Mouse (Mus musculus): ENCODE results near the gene Pgap2. TPM values are rescaled to one million over a fixed set of nuclear protein-coding genes. Genes with fewer than 3 reads are reported as not detected.

The Pgap2 gene
- polyA plus RNA-seq, 1 experiment from 2014 or later: 91.8 TPM

DNA sequence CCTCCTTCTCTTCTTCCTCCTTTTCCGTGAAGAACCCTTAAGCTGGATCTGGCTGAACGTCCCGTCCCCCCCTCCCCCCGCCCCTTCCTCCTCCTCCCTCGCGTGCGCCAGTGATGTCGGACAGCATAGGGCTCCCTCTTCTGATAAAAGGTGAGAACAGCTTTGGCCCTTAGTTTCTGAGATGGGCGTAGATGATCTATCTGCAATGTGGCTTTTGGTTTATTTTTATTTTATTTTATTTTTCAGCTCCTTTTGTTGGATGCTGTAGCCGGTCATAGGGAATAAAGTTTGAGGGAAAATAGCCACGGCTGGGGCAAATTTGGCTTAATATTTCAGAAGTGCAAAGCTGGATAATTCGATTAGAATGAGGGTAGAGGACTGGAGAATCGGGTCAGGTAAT lies 12.3 kb downstream of the Pgap2 start:
- Histone ChIP-seq H3K4me1 (peaks cover 15% of the 10 kb centered on the region), H3K27me3 (no peaks in the 10 kb centered on the region), H3K4me2 (peak overlapping the region; percentile 69), H3K27ac (peak overlapping the region; percentile 90), H3K36me3 (peaks cover 1% of the 10 kb centered on the region; the same call in 1 of the 2 replicates), H3K9ac (peak overlapping the region; percentile 82; the same call in 1 of the 2 replicates), H3K4me3 (peak overlapping the region; percentile 77), H3K9me3 (no peaks in the 10 kb centered on the region)
- WGBS: under 1% methylated on average over 7 of the region's 13 CpGs
- peak; percentile 77; the same call in 1 of the 2 replicates for ATAC-seq (ENCODE audit: borderline replicate concordance, extremely low read depth, low FRiP score, low TSS enrichment)

DNA sequence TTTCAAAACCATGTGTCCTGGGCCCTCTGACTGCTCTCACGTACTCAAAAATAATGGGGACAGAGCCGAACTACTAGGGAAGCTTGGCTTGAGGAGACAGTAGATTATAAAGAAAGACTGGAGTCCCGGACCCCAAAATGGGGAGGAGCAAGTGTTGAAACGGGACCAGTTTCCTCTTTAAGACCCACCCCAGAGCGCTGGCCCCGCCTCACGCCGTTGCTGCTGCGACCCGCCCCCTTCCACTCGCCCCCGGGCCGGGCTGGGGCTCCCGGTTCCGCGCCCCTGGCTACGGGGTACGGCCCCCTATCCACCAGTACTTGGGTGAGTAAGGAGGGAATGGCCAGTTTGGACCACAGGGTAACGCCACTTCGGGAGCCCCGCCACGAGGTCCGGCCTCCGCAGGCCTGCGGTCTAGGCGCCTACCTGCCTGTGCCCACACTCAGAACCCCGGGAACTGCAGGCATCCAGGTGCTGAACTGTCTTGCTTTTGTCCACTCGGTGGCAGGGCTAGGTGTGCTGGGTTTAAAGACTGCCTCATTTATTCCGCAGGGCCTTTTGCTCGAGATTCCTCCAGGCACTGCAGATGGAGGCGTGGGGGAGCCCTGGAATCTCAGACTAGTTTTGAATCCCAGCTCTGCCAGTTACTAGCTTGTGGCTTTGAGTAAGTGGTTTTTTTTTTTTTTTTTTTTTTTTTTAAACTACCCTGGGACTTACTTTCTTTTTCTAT lies 13.0 kb downstream of the Pgap2 start:
- Histone ChIP-seq H3K27me3 (no peaks in the 10 kb centered on the region), H3K4me1 (peaks cover 15% of the 10 kb centered on the region), H3K9me3 (no peaks in the 10 kb centered on the region), H3K9ac (peak overlapping the region; percentile 82), H3K4me3 (peak overlapping the region; percentile 77), H3K36me3 (peaks cover 8% of the 10 kb centered on the region; the same call in 1 of the 2 replicates), H3K4me2 (peak overlapping the region; percentile 69), H3K27ac (peak overlapping the region; percentile 90)
- WGBS: 1% methylated on average over 31 of the region's 31 CpGs
- peak; percentile 91 for ATAC-seq (ENCODE audit: borderline replicate concordance, extremely low read depth, low FRiP score, low TSS enrichment)

DNA sequence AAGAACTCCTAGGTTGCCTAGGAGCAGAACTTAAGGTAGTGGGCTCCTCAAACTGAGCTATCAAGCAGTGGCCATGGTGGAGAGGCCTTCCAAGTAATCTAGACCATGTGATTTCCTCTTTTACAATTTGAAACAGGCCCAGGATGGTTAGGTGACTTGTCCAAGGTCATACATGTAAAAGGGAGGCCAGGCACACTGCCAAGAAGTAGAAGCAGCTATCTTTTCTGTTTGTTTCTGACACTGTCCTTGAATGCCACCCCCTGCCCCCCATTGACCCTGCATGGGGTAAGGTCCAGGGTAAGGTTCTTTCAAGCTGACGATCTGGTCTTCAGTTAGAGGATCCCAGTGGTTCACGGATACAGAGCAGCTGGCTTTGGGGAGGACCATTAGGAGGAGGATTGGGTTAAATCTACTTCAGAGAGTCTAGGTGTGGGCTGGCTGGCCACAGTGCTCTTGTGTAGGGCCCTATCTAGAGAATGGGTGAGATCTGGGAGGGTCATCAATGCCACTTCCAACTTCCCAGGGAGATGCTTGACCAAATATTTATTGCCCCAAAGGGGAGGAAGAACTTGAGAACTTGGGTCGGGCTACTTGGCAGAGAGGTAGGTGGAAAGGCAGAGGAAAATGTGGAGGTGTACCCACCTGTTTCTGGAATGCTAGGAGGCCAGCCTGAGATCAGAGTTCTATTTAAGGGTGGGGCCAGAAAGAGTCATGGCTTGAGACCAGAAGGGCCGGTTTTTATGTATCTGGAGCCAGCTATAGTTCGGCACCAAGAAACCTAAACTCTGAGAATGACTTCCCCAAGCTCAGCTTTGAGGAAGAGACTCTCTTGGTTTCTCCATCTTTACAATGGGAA lies 14.1 kb downstream of the Pgap2 start:
- WGBS: 65% methylated on average over 5 of the region's 5 CpGs
- ATAC-seq (ENCODE audit: borderline replicate concordance, extremely low read depth, low FRiP score, low TSS enrichment): no peak
- Histone ChIP-seq H3K27ac (peak overlapping the region; percentile 76), H3K4me3 (no peak overlapping the region), H3K36me3 (peaks cover 13% of the 10 kb centered on the region), H3K27me3 (no peaks in the 10 kb centered on the region), H3K9me3 (no peaks in the 10 kb centered on the region), H3K4me2 (peak overlapping the region; percentile 69), H3K9ac (0 out of 2 replicates have a peak overlapping the region, but pooled peaks have one; percentile 9), H3K4me1 (peaks cover 15% of the 10 kb centered on the region)

DNA sequence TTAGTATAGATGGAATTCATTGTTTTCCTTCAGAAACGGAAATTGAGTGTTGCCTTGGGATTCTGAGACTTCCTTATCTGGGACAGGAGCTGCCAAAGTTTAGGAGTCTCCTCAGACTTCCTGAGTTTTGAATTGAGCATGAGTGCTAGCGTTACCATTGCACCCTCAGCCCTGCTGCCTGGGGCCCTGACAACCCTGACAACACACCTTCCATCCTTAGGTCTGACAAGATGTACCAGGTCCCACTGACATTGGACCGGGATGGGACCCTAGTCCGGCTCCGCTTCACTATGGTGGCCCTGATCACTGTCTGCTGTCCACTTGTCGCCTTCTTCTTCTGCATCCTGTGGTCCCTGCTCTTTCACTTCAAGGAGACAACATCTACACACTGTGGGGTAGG lies 16.0 kb downstream of the Pgap2 start:
- Histone ChIP-seq H3K27me3 (no peaks in the 10 kb centered on the region), H3K9ac (no peak overlapping the region), H3K4me2 (no peak overlapping the region), H3K4me1 (peaks cover 15% of the 10 kb centered on the region), H3K4me3 (no peak overlapping the region), H3K27ac (no peak overlapping the region), H3K9me3 (no peaks in the 10 kb centered on the region), H3K36me3 (peaks cover 17% of the 10 kb centered on the region)
- 85% methylated on average over 6 of the region's 6 CpGs for WGBS
- no peak for ATAC-seq (ENCODE audit: borderline replicate concordance, extremely low read depth, low FRiP score, low TSS enrichment)

DNA sequence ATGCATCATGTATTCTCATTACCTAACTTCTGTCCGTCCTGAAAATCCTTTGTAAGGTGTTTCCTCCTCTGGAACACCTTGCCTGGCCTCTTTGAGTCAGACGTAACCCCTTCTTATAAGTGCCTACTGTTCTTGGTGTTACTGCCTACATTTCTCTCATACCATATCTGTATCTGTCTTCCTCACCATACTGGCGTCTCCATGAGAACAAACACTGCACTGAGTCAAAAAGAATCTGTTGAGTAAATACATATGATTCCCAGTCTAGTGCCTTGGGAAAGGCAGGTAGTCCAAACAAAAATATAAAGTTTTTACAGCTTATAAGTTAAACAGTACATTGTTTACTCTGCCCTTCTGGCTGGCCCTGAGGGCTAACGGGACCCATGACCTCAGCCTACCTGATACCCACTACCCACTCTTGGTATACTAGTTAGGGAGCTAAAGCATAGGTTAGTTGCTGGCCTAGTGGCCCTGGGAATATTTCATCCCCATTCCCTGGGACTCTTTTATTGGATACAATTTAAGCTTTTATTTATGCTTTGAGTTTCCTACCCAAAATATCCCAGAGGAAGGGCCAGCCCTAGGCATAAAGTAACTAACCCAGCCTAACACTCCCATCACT lies 18.2 kb downstream of the Pgap2 start:
- H3K27me3 ChIP-seq: no peaks in the 10 kb centered on the region
- no peak overlapping the region for H3K4me3 ChIP-seq
- H3K27ac ChIP-seq: no peak overlapping the region
- H3K9ac ChIP-seq: no peak overlapping the region
- no peak overlapping the region for H3K4me2 ChIP-seq
- H3K36me3 ChIP-seq: peaks cover 24% of the 10 kb centered on the region
- 64% methylated on average over 4 of the region's 4 CpGs for WGBS
- peaks cover 15% of the 10 kb centered on the region for H3K4me1 ChIP-seq
- no peak for ATAC-seq (ENCODE audit: borderline replicate concordance, extremely low read depth, low FRiP score, low TSS enrichment)
- no peaks in the 10 kb centered on the region for H3K9me3 ChIP-seq

DNA sequence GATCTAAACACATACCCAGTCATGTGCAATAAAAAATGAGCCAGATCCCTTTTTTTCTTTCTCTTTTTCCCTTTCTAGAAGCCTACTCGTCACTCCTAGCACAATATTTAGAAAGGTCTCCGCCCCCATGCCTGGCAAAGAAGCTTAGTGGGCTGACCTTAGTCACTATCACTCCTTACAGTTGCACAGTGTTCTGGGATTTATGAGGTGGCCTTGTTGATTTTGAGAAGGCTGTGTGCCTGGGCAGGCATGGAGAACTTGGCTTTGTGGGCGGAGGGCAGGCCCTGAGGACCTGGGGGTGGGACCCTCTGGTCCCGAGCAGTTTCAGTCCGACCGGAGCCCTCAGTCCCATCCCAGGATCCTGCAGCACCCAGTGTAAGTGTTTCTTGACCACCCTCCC lies 19.8 kb downstream of the Pgap2 start:
- no peaks in the 10 kb centered on the region for H3K9me3 ChIP-seq
- H3K4me2 ChIP-seq: no peak overlapping the region
- peaks cover 25% of the 10 kb centered on the region for H3K36me3 ChIP-seq
- H3K4me1 ChIP-seq: 0 out of 2 replicates have a peak, but pooled peaks cover 4% of the 10 kb centered on the region
- no peak overlapping the region for H3K9ac ChIP-seq
- no peak overlapping the region for H3K27ac ChIP-seq
- H3K27me3 ChIP-seq: no peaks in the 10 kb centered on the region
- WGBS: 71% methylated on average over 6 of the region's 6 CpGs
- H3K4me3 ChIP-seq: no peak overlapping the region
- ATAC-seq (ENCODE audit: borderline replicate concordance, extremely low read depth, low FRiP score, low TSS enrichment): no peak

DNA sequence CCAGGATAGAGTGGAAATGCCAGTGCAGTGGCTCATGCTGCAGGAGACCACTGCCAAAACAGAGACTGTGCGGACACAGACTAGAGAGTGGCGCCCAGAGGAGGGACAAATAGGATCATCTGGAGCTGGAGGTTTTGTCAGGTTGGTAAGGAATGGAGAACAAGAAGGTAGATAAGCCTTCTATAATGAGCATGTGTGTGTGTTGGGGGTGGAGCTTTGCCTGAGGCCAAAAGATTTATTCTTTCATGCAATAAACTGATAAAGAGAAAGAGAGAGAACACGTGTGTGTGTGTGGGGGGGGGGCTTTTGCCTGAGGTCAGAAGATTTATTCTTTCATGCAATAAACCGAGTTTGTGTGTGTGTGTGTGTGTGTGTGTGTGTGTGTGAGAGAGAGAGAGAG lies 23.1 kb downstream of the Pgap2 start:
- Histone ChIP-seq H3K4me3 (no peak overlapping the region), H3K27ac (no peak overlapping the region), H3K4me1 (no peaks in the 10 kb centered on the region), H3K9me3 (no peaks in the 10 kb centered on the region), H3K9ac (no peak overlapping the region), H3K36me3 (peaks cover 40% of the 10 kb centered on the region), H3K27me3 (no peaks in the 10 kb centered on the region), H3K4me2 (no peak overlapping the region)
- WGBS: 61% methylated on average over 4 of the region's 4 CpGs
- no peak for ATAC-seq (ENCODE audit: borderline replicate concordance, extremely low read depth, low FRiP score, low TSS enrichment)

DNA sequence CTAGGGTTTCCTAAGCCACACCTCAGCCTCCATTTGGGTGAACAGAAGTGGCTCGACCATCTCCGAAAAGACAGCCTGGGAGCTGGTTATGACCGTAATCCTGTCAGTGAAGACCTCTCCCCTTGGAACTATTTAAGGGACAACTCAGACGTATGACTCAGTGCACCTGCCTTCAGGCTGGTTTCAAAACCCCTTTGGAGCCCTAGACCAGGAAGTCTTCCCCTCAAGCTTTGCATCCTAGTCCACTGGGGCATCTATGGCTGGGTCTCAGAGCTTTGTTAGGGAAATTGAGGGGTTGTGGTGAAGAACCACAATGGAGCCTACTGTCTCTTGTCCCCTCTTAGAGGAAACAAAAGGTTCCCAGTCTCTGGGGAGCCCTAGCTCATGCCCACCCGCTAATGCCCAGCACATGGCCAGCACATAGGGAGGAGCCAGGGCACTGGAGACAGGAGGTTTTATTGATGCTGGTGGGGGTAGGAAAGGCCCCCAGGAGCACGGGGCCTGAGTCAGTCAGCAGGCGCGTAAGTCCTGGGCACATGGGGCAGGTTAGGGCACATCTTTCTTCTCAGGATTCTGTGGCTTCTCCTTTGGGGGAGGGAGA lies 28.8 kb downstream of the Pgap2 start:
- Histone ChIP-seq H3K27me3 (no peaks in the 10 kb centered on the region), H3K4me1 (peaks cover 3% of the 10 kb centered on the region; the same call in 1 of the 2 replicates), H3K4me3 (no peak overlapping the region), H3K27ac (no peak overlapping the region), H3K36me3 (peaks cover 60% of the 10 kb centered on the region), H3K9ac (no peak overlapping the region), H3K4me2 (no peak overlapping the region), H3K9me3 (no peaks in the 10 kb centered on the region)
- 90% methylated on average over 8 of the region's 8 CpGs for WGBS
- no peak for ATAC-seq (ENCODE audit: borderline replicate concordance, extremely low read depth, low FRiP score, low TSS enrichment)

DNA sequence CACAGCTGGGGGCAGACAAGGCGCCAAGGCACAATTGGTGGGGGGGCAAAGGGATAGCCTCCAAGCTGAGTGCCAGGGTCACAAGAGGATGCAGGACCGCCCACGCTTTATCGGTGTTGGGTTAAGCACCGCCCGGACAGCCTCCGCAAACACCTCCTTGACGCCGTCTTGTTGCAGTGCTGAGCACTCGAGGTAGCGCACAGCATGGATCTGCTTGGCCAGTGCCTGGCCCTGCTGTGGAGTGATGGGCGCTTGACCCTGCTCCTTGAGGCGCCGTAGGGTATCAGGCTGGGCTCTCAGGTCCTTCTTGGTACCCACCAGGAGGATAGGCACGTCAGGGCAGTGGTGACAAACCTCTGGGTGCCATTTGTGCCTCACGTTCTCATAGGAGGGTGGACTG lies 29.6 kb downstream of the Pgap2 start:
- no peaks in the 10 kb centered on the region for H3K9me3 ChIP-seq
- no peak overlapping the region for H3K4me3 ChIP-seq
- no peaks in the 10 kb centered on the region for H3K27me3 ChIP-seq
- ATAC-seq (ENCODE audit: borderline replicate concordance, extremely low read depth, low FRiP score, low TSS enrichment): no peak
- H3K27ac ChIP-seq: no peak overlapping the region
- H3K9ac ChIP-seq: no peak overlapping the region
- peaks cover 60% of the 10 kb centered on the region for H3K36me3 ChIP-seq
- no peak overlapping the region for H3K4me2 ChIP-seq
- peaks cover 11% of the 10 kb centered on the region for H3K4me1 ChIP-seq
- WGBS: 77% methylated on average over 16 of the region's 16 CpGs

DNA sequence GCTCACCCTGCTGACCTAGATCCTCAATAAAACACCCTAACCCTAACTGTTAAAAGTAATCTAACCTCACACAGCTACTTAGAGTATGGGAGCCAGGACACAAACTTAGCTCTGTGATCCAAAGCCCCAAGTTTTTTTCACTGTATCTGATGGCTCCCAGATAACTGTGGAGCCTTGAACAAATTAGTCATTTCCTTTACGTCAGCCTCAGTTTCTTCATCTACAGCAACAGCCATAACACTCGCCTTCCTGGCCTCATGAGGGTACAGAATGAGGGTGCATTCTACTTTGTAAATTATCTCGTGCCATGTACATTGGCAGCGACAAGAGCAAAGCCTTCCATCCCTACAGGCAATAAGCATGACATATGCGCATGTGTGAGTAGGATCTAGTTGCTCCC lies 32.4 kb downstream of the Pgap2 start:
- WGBS: 79% methylated on average over 5 of the region's 5 CpGs

DNA sequence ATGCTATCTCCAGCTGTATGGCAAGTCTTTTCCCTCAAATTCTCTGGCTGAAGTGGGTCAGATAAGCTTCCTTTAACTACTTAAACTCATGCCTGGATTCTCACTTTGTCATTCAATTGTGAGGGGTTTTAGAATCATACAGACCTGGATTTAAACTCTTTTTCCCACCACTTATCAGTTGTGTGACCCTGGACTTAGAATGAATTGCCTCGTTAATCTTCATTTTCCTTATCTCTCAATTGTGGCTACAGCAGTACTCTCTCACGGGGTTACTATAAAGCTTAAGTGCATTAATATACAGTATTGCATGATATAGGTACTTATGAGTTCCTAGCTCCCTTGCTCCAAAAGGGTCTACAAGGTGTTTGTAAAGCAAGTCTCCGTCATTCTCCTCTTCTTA lies 32.9 kb downstream of the Pgap2 start:
- no peak for ATAC-seq (ENCODE audit: borderline replicate concordance, extremely low read depth, low FRiP score, low TSS enrichment)
- WGBS: 65% methylated on average over 3 of the region's 3 CpGs
- H3K36me3 ChIP-seq: peaks cover 36% of the 10 kb centered on the region
- H3K4me1 ChIP-seq: peaks cover 44% of the 10 kb centered on the region
- no peak overlapping the region for H3K4me3 ChIP-seq
- no peak overlapping the region for H3K4me2 ChIP-seq
- no peak overlapping the region for H3K27ac ChIP-seq
- H3K27me3 ChIP-seq: no peaks in the 10 kb centered on the region
- no peaks in the 10 kb centered on the region for H3K9me3 ChIP-seq
- H3K9ac ChIP-seq: no peak overlapping the region

More for the DNA sequence above, 32.4 kb downstream of the Pgap2 start:
- Histone ChIP-seq H3K4me1 (peaks cover 38% of the 10 kb centered on the region), H3K4me2 (no peak overlapping the region), H3K9ac (no peak overlapping the region), H3K9me3 (no peaks in the 10 kb centered on the region), H3K36me3 (peaks cover 42% of the 10 kb centered on the region), H3K27me3 (no peaks in the 10 kb centered on the region), H3K4me3 (no peak overlapping the region), H3K27ac (no peak overlapping the region)
- ATAC-seq (ENCODE audit: borderline replicate concordance, extremely low read depth, low FRiP score, low TSS enrichment): no peak
